Mouse (Mus musculus) liver, adult 2 months (tissue): Measurements from ENCODE around the gene Ubash3b.

Experiments used
- CTCF ChIP-seq: fragments of 200-500 bp; IDR thresholded peaks from 2 replicates; pipeline ENCODE4 v1.5.1; 2011; ENCODE audit warnings: low read depth, low read length, control low read depth
- POLR2A ChIP-seq: fragments of 200-500 bp; IDR thresholded peaks from 2 replicates; pipeline ENCODE4 v1.6.1; 2011; ENCODE audit warnings: low read length, control low read depth; ENCODE audit not compliant: insufficient read depth; ENCODE audit errors: extremely low read depth

DNA sequence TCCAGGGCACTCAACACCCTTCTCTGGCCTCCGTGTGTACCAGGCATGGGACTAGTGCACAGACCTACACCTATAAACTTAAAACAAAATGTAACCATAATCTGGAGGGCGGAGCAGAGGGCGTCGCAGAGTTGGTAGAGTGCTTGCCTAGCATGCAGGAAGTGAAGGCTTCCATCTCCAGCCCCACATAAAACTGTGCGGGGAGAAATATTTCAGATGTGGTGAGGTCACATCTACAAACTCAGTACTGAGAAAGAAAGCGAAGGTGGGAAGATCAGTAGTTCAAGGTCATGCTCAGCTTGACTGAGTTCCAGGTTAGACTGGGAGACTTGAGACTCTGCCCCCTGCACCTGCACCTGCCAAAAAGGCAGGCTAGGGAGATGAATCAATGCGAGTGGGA, 113.3 kb downstream of the Ubash3b start:
- TF ChIP-seq POLR2A (no peak), CTCF (no peak)
